Mouse (Mus musculus): Measurements from ENCODE around the gene Slc51a. TPM values are rescaled to one million over a fixed set of nuclear protein-coding genes. Genes with fewer than 3 reads are reported as not detected.
"Not testable (repeated sequence)": the region's sequence is repeated elsewhere in the genome, so short reads cannot be mapped to it uniquely, and the experiment has no call there.

Slc51a gene
- total RNA-seq, 2 experiments from 2014 or later: 4.2 to 5.5 TPM

- DNase-seq: no peak
These were observed 22.8 kb downstream of the Slc51a start for GRCm38 (mm10) chr16:32464908-32465307.

- no peak for DNase-seq
These were observed 24.3 kb downstream of the Slc51a start for GRCm38 (mm10) chr16:32463426-32463825.

- DNase-seq: no peak
These were observed 24.7 kb downstream of the Slc51a start for GRCm38 (mm10) chr16:32462950-32463349.

- no peak for DNase-seq
These were observed 26.0 kb downstream of the Slc51a start for GRCm38 (mm10) chr16:32461713-32462112.

GRCm38 (mm10) chr16:32460518-32460917, 27.2 kb downstream of the Slc51a start:
- no peak for DNase-seq

- DNase-seq: peak; percentile 81
These were observed 29.9 kb downstream of the Slc51a start for GRCm38 (mm10) chr16:32457589-32458386.

GRCm38 (mm10) chr16:32456761-32457160, 30.9 kb downstream of the Slc51a start:
- no peak for DNase-seq

- DNase-seq: no peak
These were observed 31.6 kb downstream of the Slc51a start for GRCm38 (mm10) chr16:32456086-32456485.

- no peak for DNase-seq
These were observed 33.0 kb downstream of the Slc51a start for GRCm38 (mm10) chr16:32454646-32455045.

- DNase-seq: no peak
These were observed 34.6 kb downstream of the Slc51a start for GRCm38 (mm10) chr16:32453102-32453501.

GRCm38 (mm10) chr16:32450133-32450532, 37.5 kb downstream of the Slc51a start:
- DNase-seq: no peak

- DNase-seq: no peak
These were observed 38.0 kb downstream of the Slc51a start for GRCm38 (mm10) chr16:32449665-32450064.

- DNase-seq: no peak
These were observed 41.0 kb downstream of the Slc51a start for GRCm38 (mm10) chr16:32446563-32447138.

- DNase-seq: no peak
These were observed 42.1 kb downstream of the Slc51a start for GRCm38 (mm10) chr16:32445558-32445957.

- not testable (repeated sequence) for DNase-seq
These were observed 43.1 kb downstream of the Slc51a start for GRCm38 (mm10) chr16:32444615-32445014.

- no peak for DNase-seq
These were observed 46.2 kb downstream of the Slc51a start for GRCm38 (mm10) chr16:32441432-32441831.

- no peak for DNase-seq
These were observed 50.4 kb downstream of the Slc51a start for GRCm38 (mm10) chr16:32437266-32437665.

- DNase-seq: no peak
These were observed 51.0 kb downstream of the Slc51a start for GRCm38 (mm10) chr16:32436657-32437056.

GRCm38 (mm10) chr16:32434691-32435090, 53.0 kb downstream of the Slc51a start:
- DNase-seq: no peak

GRCm38 (mm10) chr16:32434066-32434465, 53.6 kb downstream of the Slc51a start:
- DNase-seq: peak; percentile 35

- no peak for DNase-seq
These were observed 54.5 kb downstream of the Slc51a start for GRCm38 (mm10) chr16:32433138-32433537.

GRCm38 (mm10) chr16:32431926-32432325, 55.8 kb downstream of the Slc51a start:
- no peak for DNase-seq

- DNase-seq: no peak
These were observed 56.6 kb downstream of the Slc51a start for GRCm38 (mm10) chr16:32431047-32431591.
